Mouse (Mus musculus): ENCODE results near the gene Il27ra. TPM values are rescaled to one million over a fixed set of nuclear protein-coding genes. Genes with fewer than 3 reads are reported as not detected.
A peak's percentile ranks its signal among the peaks of the same experiment; 100 is the strongest.
"Not testable (repeated sequence)": the region's sequence is repeated elsewhere in the genome, so short reads cannot be mapped to it uniquely, and the experiment has no call there.

Il27ra gene
- total RNA-seq, 2 experiments from 2014 or later = 1.5 to 1.6 TPM

DNA sequence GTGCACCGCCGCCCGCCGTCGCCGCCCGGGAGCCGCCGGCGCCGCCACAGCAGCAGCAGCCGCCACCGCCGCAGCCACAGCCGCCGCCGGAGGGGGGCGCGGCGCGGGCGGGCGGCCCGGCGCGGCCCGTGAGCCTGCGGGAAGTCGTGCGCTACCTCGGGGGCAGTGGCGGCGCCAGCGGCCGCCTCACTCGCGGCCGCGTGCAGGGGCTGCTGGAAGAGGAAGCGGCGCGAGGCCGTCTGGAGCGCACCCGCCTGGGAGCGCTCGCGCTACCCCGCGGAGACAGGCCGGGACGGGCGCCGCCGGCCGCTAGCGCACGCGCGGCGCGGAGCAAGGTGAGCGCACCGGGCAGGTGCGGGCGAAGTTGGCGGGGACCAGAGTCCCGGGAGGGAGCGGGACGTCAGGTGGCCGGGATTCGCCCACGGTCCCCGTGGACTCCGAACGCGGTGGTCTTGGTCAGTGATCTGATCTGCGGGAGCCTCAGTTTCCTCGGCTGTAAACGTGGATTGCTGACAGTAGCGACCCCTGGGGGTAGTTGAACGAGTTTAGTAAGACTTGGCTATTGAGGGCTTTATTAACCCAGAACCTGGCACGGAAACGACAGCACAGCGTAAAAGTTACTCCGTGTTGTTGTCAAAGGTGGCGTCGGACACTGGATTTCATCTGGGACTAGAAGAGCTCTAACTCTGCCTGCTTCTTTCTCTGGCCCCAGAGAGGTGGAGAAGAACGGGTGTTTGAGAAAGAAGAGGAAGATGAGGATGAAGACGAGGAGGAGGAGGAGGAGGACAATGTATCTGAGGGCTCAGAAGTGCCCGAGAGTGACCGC, 43.9 kb downstream of the Il27ra start:
- intact Hi-C loops (cut with DNase I) = no loop called here
- DNase-seq = peak; percentile 66

DNA sequence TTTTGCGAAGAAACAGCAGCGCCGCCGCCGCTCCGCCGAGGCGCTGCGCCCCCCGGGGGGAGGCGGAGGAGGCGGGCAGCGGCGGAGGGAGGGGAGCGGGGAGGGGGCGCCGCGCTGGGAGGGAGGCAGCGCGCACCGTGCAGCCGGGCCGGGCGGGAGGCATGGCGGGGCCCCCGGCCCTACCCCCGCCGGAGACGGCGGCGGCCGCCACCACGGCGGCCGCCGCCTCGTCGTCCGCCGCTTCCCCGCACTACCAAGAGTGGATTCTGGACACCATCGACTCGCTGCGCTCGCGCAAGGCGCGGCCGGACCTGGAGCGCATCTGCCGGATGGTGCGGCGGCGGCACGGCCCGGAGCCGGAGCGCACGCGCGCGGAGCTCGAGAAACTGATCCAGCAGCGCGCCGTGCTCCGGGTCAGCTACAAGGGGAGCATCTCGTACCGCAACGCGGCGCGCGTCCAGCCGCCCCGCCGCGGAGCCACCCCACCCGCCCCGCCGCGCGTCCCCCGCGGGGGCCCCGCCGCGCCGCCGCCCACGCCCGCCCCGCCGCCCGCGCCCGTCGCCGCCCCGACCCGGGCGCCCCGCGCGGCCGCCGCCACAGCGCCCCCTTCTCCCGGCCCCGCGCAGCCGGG, 44.8 kb downstream of the Il27ra start, which contains the start of gene Samd1:
Gene Samd1 (plus strand): TSS at position 162 of the 631 bp plus-strand sequence.
- peak; percentile 58 for DNase-seq
- intact Hi-C loops (cut with DNase I) = no loop called here

DNA sequence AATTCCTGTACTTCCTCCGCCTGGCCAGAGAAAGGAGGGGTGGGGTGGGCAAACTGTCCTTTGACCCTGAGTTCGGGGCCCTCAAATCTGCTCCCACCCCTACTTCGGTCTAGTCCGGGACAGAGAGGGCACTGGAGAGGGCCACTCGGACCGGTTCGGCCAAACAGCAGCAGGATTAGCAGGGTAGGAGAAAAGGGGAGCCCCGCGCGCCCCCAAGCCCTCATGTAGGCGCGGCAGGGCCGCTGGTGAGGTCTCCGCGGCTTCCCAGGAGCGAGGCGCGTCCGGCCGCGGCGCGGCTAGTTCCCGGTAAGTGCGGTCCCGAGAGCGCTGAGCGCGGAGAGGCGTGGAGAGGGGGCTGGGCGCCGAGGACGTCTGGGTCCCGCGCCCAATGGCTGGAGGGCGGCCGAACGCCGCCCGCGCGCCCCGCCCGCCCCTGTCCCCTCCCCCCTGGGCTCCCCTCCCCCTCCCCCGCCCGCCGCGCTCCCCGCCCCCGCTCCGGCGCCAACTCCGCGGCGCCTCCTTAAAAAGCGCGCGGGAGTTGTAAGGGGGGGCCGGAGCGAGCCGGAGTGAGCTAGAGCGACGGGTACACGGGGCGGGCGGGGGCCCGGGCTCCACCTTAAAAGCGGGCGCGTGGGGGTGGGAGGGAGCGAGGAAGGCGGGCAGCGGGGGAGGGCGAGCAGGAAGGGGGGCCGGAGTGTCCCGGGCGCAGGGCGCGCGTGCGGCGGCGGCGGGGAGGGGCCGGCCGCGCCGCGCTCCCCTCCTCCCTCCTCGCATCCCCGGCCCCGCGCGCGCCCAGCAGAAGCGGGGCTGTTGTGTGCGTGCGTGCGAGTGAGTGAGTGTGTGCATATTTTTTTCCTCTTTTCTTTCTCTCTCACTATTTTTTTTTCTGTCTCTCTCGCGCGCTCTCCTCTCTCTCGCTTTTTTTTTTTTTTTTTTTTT, 45.6 kb downstream of the Il27ra start:
- intact Hi-C loops (cut with DNase I) = no loop called here

DNA sequence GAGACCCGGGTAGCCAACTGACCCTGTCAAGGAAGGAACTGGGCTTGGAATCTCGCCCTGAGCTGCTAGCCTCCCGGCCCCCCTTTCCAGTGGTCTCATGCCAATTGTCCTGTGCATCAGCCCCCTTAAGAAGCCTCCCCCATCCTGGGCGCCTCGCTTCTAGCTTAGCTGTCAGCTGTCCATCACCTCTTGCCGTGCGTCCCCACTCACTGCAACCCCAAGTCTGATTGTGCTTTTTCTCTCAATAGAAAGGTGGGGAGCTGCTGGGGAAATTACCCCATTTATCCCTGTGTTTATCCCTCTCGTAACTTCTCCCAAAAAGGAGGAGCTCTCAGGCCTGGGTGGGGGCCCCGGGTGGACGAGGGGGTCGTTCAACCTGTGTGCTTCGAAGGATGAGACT, 46.4 kb downstream of the Il27ra start:
- intact Hi-C loops (cut with DNase I) = no loop called here
- DNase-seq = no peak

More for the DNA sequence above, 45.6 kb downstream of the Il27ra start:
- peak; percentile 90 for DNase-seq

DNA sequence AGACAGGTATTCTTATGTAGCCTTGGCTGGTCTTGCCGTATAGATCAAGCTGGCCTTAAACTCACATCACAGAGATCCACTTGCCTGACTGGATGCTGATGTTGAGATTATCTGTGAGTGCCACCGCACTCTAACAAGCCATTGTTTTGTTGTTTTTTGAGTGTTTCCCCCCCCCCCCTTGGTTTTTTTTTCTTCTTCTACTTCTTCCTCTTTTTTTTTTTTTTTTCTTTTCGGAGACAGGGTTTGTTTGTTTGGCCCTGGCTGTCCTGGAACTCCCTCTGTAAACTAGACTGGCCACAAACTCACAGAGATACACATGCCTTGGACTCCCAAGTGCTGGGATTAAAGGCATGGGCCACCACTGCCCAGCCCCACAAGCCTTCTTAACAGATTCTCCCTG, 48.4 kb downstream of the Il27ra start:
- DNase-seq = no peak
- intact Hi-C loops (cut with DNase I) = no loop called here

DNA sequence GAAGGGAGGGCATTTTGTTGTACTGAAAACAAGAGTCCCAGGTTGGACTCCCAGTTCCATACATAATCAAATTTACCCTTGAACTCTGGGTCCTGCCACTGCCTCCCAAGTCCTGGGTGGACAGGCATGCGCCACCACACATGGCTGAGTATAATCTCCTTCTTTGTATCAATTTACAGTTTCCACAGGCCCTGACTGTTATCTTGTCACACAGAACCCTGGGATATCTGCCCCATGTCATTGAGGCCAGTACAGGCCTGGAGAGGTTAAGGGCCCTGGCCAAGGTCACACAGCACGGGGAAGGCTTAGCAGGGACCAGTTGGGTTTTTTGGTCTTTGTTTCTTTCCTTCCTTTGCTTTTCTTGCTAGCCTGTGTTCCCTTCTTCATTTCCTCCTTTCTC, 49.9 kb downstream of the Il27ra start:
- intact Hi-C loops (cut with DNase I) = no loop called here
- no peak for DNase-seq

DNA sequence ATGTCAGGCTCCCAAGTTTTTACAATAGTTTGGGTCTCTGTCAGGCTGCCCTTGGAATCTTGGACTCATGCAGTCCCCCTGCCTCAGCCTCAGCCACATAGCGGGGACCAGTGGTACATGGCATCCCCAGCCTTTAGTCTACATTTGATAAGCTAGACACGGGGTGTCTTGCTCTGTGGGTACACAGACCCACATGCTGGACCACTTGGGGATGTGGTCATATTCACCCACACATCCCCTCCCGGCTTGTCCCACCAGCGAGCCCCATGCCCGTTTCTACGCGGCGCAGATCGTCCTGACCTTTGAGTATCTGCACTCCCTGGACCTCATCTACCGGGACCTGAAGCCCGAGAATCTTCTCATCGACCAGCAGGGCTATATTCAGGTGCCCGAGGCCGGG, 52.2 kb downstream of the Il27ra start:
- no peak for DNase-seq
- intact Hi-C loops (cut with DNase I) = no loop called here

DNA sequence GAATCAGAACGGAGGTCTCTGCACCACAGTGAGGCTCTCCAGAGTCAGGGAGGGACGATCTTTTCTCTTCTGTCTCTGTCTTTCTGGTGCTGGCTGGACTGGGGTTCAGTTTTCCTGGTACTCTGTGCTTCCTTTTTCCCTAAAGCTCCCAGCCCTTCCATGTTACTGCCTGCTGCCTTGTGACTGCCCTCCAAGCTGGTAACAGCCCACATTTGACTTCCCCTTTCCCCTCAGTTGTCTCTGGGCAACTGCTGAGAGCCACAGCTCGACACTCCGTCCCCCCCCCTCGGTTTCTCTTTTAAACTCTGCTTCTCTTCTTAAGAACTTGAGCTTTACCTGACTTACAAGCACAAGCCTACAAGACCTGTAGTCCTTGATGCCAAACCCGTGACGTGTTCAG, 53.1 kb downstream of the Il27ra start:
- intact Hi-C loops (cut with DNase I) = no loop called here
- DNase-seq = no peak

DNA sequence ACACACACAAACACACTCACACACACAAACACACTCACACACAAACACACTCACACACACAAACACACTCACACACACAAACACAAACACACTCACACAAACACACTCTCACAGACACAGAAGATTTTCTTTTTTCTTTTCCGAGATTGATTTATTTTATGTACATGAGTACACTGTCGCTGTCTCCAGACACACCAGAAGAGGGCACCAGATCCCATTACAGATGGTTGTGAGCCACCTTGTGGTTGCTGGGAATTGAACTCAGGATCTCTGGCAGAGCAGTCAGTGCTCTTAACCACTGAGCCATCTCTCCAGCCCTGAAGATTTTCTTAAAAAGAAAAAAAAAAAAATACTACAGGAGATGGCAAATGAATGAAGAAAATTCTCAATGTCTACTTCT, 59.2 kb downstream of the Il27ra start:
- intact Hi-C loops (cut with DNase I); DNase-seq: not testable (repeated sequence)

DNA sequence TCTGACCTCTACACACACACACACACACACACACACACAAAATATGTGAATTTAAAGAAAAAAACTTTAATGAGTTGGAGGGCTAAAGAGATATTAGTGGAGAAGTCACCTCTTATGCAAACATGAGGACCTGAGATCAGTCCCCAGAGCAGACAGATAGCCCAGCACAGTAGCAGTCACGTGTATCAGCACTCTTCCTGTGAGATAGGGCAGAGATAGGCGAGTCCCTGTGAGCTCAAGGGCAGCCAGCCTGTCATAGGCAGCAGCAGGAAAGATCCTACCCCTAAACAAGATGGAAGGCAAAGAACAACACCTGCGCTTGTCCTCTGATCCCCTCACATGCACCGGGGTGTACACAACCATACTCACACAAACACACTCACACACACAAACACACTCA, 59.9 kb downstream of the Il27ra start:
- intact Hi-C loops (cut with DNase I) = no loop called here
- no peak for DNase-seq

DNA sequence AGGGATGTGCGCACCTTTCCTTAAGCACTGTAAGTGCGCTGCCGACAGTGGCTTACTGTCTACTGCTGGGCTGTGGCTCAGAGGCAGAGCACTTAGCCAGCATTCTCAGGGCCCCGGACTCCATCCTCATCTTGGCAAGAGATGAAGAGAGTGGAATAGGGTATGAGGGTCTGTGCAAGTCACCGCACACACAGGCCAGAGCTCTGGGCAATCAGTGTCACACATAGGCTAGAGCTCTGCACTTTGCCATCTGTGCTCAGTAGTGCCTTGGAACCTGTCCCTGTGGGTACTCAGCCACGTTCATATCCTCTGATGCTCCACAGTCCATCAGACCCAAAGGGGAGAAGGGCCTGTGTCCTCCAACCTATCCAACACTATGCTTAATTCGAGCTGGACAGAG, 60.9 kb downstream of the Il27ra start:
- intact Hi-C loops (cut with DNase I) = no loop called here
- DNase-seq = no peak

DNA sequence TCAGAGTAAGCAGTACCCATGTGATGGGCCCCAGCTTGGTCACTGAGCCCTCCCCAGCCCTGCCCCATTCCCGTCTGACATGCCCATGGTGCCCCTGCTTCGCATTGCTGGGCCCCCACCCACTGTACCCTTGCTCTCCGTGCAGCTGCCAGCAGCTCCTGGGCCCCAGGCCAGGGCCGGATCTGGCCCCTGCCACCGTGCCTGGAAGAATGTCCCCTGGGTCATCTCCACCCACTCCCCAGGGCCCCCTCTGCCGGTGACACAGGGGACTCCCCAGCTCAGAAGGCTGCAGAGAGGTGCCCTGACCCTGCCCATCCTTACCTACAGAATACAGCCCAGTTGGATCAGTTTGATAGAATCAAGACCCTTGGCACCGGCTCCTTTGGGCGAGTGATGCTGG, 61.5 kb downstream of the Il27ra start:
- intact Hi-C loops (cut with DNase I) = no loop called here
- DNase-seq = no peak

Small RNA genes within 50 kb of the gene (microRNA-seq; reads per million reads assigned to microRNA genes)
- gene Mir1199 (0.90 reads per million), gene Mir709 (not detected), gene Mir8111 (1.8 reads per million)

Other genes starting within 250 kb of the Il27ra start
- 100 to 1,000 TPM; 398 to 418 TPM for gene Adgrl1, start 142.5 kb downstream of the Il27ra start, total RNA-seq (2021)
- gene Gm10644, start 87.4 kb downstream of the Il27ra start, total RNA-seq (2021) = under 1 TPM; 0.20 to 0.26 TPM
- gene Asf1b, start 87.1 kb downstream of the Il27ra start, total RNA-seq (2021) = 1 to 10 TPM; 2.5 to 2.7 TPM
- 100 to 1,000 TPM; 199 to 209 TPM for gene Prkaca, start 69.6 kb downstream of the Il27ra start, total RNA-seq (2021)
- gene Samd1, start 44.9 kb downstream of the Il27ra start, total RNA-seq (2021) = 10 to 100 TPM; 82.8 to 83.9 TPM
- 1 to 10 TPM in 1 of 2 experiments, under 1 TPM in 1; 0.46 to 1.1 TPM for gene 1700067K01Rik, start 41.1 kb downstream of the Il27ra start, total RNA-seq (2021)
- gene 2210011C24Rik, start 30.4 kb downstream of the Il27ra start, total RNA-seq (2021) = not detected
- gene Palm3, start 21.1 kb downstream of the Il27ra start, total RNA-seq (2021) = 10 to 100 TPM; 13.2 to 15.5 TPM
- not detected for gene Rln3, start 2.4 kb upstream of the Il27ra start, total RNA-seq (2021)
- gene Gm10643, start 22.5 kb upstream of the Il27ra start, total RNA-seq (2021) = 1 to 10 TPM; 3.3 to 4.0 TPM
- 10 to 100 TPM; 26.1 to 28.5 TPM for gene Rfx1, start 24.2 kb upstream of the Il27ra start, total RNA-seq (2021)
- gene Dcaf15, start 62.2 kb upstream of the Il27ra start, total RNA-seq (2021) = 10 to 100 TPM; 49.1 to 49.7 TPM
- gene Podnl1, start 83.4 kb upstream of the Il27ra start, total RNA-seq (2021) = not detected
- gene Cc2d1a, start 105.3 kb upstream of the Il27ra start, total RNA-seq (2021) = 10 to 100 TPM; 74.9 to 80.8 TPM
- gene 4930432K21Rik, start 105.4 kb upstream of the Il27ra start, total RNA-seq (2021) = 1 to 10 TPM; 1.7 to 2.1 TPM
- 10 to 100 TPM in 1 of 2 experiments, 1 to 10 TPM in 1; 8.1 to 11.4 TPM for gene Nanos3, start 142.6 kb upstream of the Il27ra start, total RNA-seq (2021)
- gene Zswim4, start 194.5 kb upstream of the Il27ra start, total RNA-seq (2021) = 10 to 100 TPM; 22.9 to 23.3 TPM
- gene D8Ertd738e, start 207.1 kb upstream of the Il27ra start, total RNA-seq (2021) = 100 to 1,000 TPM; 105 to 120 TPM
- gene Mri1, start 214.7 kb upstream of the Il27ra start, total RNA-seq (2021) = 10 to 100 TPM; 25.1 to 26.4 TPM
- 10 to 100 TPM; 19.7 to 23.5 TPM for gene Ccdc130, start 227.8 kb upstream of the Il27ra start, total RNA-seq (2021)